Mouse (Mus musculus): ENCODE measurements at regions not wholly inside any gene's neighbourhood (a gene's known extent, or its start where the extent isn't known, plus 50 kb on each side); places are given as distances from the start of the nearest gene placed in this dataset.
A peak's percentile ranks its signal among the peaks of the same experiment; 100 is the strongest.

DNA sequence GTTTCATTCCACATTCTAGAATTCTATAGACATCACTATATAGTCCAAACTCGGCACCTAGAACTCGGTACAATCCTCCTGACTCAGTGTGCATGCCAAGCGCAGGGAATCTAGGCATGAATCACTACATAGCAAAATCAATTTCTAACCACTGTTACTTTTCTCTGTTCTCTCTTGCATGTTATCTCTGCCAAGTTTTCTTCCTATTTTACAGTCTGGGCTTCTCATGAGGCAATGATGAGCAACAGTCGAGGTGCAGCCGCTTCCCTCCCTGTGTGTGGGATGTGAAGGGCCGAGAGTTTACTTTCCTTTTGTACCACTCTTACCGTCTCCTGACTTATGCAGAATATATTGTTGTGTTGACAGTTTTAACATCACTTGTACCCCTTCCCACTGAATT is 204.4 kb upstream of the Klf12 start:
- H3K27ac ChIP-seq (ENCODE audit: insufficient read depth, low read depth, low read length, poor library complexity, severe bottlenecking): no peak overlapping the region
- TF ChIP-seq CHD2 (IDR thresholded peaks at IDR 0.05; ENCODE audit: low read depth, low read length) (no peak), ZC3H11A (IDR thresholded peaks at IDR 0.05; ENCODE audit: borderline replicate concordance, low read depth, low read length) (no peak), HCFC1 (IDR thresholded peaks at IDR 0.05; ENCODE audit: borderline replicate concordance, insufficient read depth, low read length) (no peak), MAFK (IDR thresholded peaks at IDR 0.05; ENCODE audit: insufficient read depth, low read depth, low read length) (no peak), ZNF384 (IDR thresholded peaks at IDR 0.05; ENCODE audit: low read depth, low read length) (no peak)
- no peaks in the 10 kb centered on the region for H3K4me1 ChIP-seq (ENCODE audit: control insufficient read depth in 2 of 2, insufficient read depth in 2 of 2, low read length in 2 of 2, poor library complexity in 1 of 2)
- no peak for DNase-seq (ENCODE audit: low read depth, low spot score)
- H3K9me3 ChIP-seq (ENCODE audit: control insufficient read depth, insufficient read depth, low read depth, low read length): no peaks in the 10 kb centered on the region
- H3K4me3 ChIP-seq (ENCODE audit: insufficient read depth in 1 of 2, low read depth in 1 of 2, low read length in 2 of 2, poor library complexity in 1 of 2, severe bottlenecking in 1 of 2): no peak overlapping the region
- in situ Hi-C loops (cut with MboI; ENCODE audit: low sequenced_read_pairs in 2 of 2, unreplicated experiment in 2 of 2): no loop called here
- H3K9ac ChIP-seq (ENCODE audit: insufficient read depth, low read depth, low read length, poor library complexity, severe bottlenecking): no peak overlapping the region
- H3K36me3 ChIP-seq (ENCODE audit: control insufficient read depth, insufficient read depth, low read length, poor library complexity, severe bottlenecking): no peaks in the 10 kb centered on the region

DNA sequence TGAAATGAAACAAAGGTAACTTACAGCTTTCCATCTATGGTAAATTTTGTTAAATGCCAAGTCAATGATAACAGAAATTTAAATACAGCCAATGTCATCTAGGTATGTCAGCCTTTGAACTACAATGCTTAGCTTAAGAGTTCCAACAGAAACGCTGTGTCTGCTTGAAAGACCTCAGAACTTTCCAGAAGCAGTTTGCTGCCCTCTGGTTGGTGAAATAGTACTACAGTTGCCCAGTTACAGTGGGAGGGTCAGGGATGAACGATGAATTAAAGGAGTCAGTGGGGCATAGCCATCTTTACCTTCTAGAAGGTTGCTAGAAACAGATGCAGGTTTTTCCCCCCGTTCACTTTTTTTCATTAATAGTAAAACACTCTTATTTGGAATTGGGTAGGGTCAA is 201.0 kb upstream of the Klf12 start:
- Histone ChIP-seq H3K9me3 (ENCODE audit: control insufficient read depth, insufficient read depth, low read depth, low read length) (no peaks in the 10 kb centered on the region), H3K4me3 (ENCODE audit: insufficient read depth in 1 of 2, low read depth in 1 of 2, low read length in 2 of 2, poor library complexity in 1 of 2, severe bottlenecking in 1 of 2) (no peak overlapping the region), H3K9ac (ENCODE audit: insufficient read depth, low read depth, low read length, poor library complexity, severe bottlenecking) (no peak overlapping the region), H3K4me1 (ENCODE audit: control insufficient read depth in 2 of 2, insufficient read depth in 2 of 2, low read length in 2 of 2, poor library complexity in 1 of 2) (no peaks in the 10 kb centered on the region), H3K27ac (ENCODE audit: insufficient read depth, low read depth, low read length, poor library complexity, severe bottlenecking) (no peak overlapping the region), H3K36me3 (ENCODE audit: control insufficient read depth, insufficient read depth, low read length, poor library complexity, severe bottlenecking) (no peaks in the 10 kb centered on the region)
- no peak for TF ChIP-seq HCFC1 (IDR thresholded peaks at IDR 0.05; ENCODE audit: borderline replicate concordance, insufficient read depth, low read length)
- TF ChIP-seq ZC3H11A (IDR thresholded peaks at IDR 0.05; ENCODE audit: borderline replicate concordance, low read depth, low read length): peak; percentile 63; the same call in 1 of the 2 replicates
- in situ Hi-C loops (cut with MboI; ENCODE audit: low sequenced_read_pairs in 2 of 2, unreplicated experiment in 2 of 2): no loop called here
- DNase-seq (ENCODE audit: low read depth, low spot score): no peak

DNA sequence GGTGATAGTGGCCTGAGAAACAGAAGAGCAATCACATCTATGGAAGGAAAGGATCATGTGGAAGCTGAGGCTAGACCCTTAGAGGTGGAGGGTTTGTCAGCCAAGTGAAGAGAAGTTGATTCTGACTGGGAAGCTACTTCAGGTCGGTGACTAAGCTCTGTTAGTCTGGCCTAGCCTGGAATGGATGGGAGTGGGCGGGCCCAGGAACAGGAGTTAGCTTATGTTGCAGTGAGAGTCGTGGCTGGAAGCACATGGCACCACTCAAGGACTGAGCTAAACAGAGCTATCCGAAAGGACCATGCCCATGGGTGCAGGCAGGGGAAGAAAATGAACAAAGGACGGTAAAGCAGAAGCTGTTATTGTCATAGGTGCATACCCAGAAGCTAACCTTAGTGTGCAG is 199.6 kb upstream of the Klf12 start:
- H3K9me3 ChIP-seq (ENCODE audit: control insufficient read depth, insufficient read depth, low read depth, low read length): no peaks in the 10 kb centered on the region
- DNase-seq (ENCODE audit: low read depth, low spot score): no peak
- no peak for TF ChIP-seq MAFK (IDR thresholded peaks at IDR 0.05; ENCODE audit: insufficient read depth, low read depth, low read length)
- TF ChIP-seq ZNF384 (IDR thresholded peaks at IDR 0.05; ENCODE audit: low read depth, low read length): no peak
- no peak for TF ChIP-seq HCFC1 (IDR thresholded peaks at IDR 0.05; ENCODE audit: borderline replicate concordance, insufficient read depth, low read length)
- no peak for TF ChIP-seq CHD2 (IDR thresholded peaks at IDR 0.05; ENCODE audit: low read depth, low read length)
- TF ChIP-seq ZC3H11A (IDR thresholded peaks at IDR 0.05; ENCODE audit: borderline replicate concordance, low read depth, low read length): no peak
- H3K4me1 ChIP-seq (ENCODE audit: control insufficient read depth in 2 of 2, insufficient read depth in 2 of 2, low read length in 2 of 2, poor library complexity in 1 of 2): no peaks in the 10 kb centered on the region
- no peaks in the 10 kb centered on the region for H3K36me3 ChIP-seq (ENCODE audit: control insufficient read depth, insufficient read depth, low read length, poor library complexity, severe bottlenecking)
- in situ Hi-C loops (cut with MboI; ENCODE audit: low sequenced_read_pairs in 2 of 2, unreplicated experiment in 2 of 2): no loop called here
- no peak overlapping the region for H3K4me3 ChIP-seq (ENCODE audit: insufficient read depth in 1 of 2, low read depth in 1 of 2, low read length in 2 of 2, poor library complexity in 1 of 2, severe bottlenecking in 1 of 2)
- no peak overlapping the region for H3K9ac ChIP-seq (ENCODE audit: insufficient read depth, low read depth, low read length, poor library complexity, severe bottlenecking)
- no peak overlapping the region for H3K27ac ChIP-seq (ENCODE audit: insufficient read depth, low read depth, low read length, poor library complexity, severe bottlenecking)

DNA sequence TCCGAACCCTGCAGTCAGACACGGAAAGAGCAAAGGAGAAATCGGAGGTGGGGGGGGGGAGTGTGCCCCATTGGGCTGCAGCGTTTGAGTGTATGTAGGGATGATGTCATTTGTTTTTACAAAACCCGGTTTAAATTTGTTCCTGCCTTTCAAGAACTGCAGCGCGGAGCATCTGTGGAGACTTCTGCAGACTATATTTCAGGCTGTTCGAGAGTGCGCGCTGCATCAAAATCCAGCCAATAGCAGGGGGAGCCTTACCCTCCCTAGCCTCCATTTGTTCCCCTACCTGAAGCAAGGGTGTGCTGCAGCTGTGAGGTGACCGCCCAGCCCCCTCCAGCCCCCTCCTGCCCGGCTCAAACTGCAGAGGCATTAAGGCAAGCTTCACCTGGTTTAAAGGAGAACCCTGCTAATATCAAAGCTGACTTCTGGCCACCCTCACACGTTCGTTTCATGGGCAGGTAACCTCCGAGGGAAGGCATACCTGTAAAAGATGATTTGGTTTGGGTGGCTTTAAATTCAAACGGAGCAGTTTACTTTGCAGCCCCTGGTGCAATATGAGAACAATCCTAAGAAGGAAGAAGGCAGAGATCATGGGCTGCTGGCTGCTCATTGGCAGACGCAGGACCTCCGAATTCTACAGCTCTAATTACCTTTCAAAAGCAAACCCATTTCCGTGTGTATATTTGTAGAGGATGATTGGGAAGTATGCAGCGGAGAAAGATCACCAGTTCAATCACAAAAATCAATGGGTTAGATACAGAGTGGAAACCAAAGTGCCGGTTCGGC is 193.3 kb upstream of the Klf12 start:
- Histone ChIP-seq H3K4me1 (ENCODE audit: control insufficient read depth in 2 of 2, insufficient read depth in 2 of 2, low read length in 2 of 2, poor library complexity in 1 of 2) (peaks cover 0 to 2% of the 10 kb centered on the region in 2 experiments; a peak in 1 of 4 replicates), H3K27ac (ENCODE audit: insufficient read depth, low read depth, low read length, poor library complexity, severe bottlenecking) (no peak overlapping the region), H3K9me3 (ENCODE audit: control insufficient read depth, insufficient read depth, low read depth, low read length) (no peaks in the 10 kb centered on the region), H3K4me3 (ENCODE audit: insufficient read depth in 1 of 2, low read depth in 1 of 2, low read length in 2 of 2, poor library complexity in 1 of 2, severe bottlenecking in 1 of 2) (peak overlapping the region; percentile 22 to 62; a peak in 3 of 4 replicates), H3K36me3 (ENCODE audit: control insufficient read depth, insufficient read depth, low read length, poor library complexity, severe bottlenecking) (no peaks in the 10 kb centered on the region), H3K9ac (ENCODE audit: insufficient read depth, low read depth, low read length, poor library complexity, severe bottlenecking) (no peak overlapping the region; the same call in 1 of the 2 replicates)
- TF ChIP-seq MAFK (IDR thresholded peaks at IDR 0.05; ENCODE audit: insufficient read depth, low read depth, low read length): no peak
- TF ChIP-seq ZNF384 (IDR thresholded peaks at IDR 0.05; ENCODE audit: low read depth, low read length): no peak
- TF ChIP-seq ZC3H11A (IDR thresholded peaks at IDR 0.05; ENCODE audit: borderline replicate concordance, low read depth, low read length): no peak
- no peak for TF ChIP-seq CHD2 (IDR thresholded peaks at IDR 0.05; ENCODE audit: low read depth, low read length)
- no peak for TF ChIP-seq HCFC1 (IDR thresholded peaks at IDR 0.05; ENCODE audit: borderline replicate concordance, insufficient read depth, low read length)
- in situ Hi-C loops (cut with MboI; ENCODE audit: low sequenced_read_pairs in 2 of 2, unreplicated experiment in 2 of 2): no loop called here
- no peak for DNase-seq (ENCODE audit: low read depth, low spot score)

Measured in ES-E14 (cell line).